Mouse (Mus musculus) heart, postnatal 0 days (tissue): Measurements from ENCODE around the gene Tctn3. TPM values are rescaled to one million over a fixed set of nuclear protein-coding genes. Genes with fewer than 3 reads are reported as not detected.

Experiments used
- ATAC-seq: fragments of 200-750 bp; cut with Nextera tagmentation; 2 replicates; pipeline ENCODE4 v1.8.0; 2017; ENCODE audit warnings: low read depth, moderate number of reproducible peaks, moderate library complexity; ENCODE audit not compliant: insufficient read depth
- DNase-seq: peaks from one replicate; pipeline ENCODE4 v3.0.0-alpha.2; 2016; ENCODE audit warnings: low spot score
- H3K27ac ChIP-seq: fragments of 300-500 bp; sonication (generic); 2 replicates; pipeline ENCODE4 v1.5.1; 2014; ENCODE audit warnings: low read depth, mild to moderate bottlenecking
- H3K27me3 ChIP-seq: fragments of 300-500 bp; sonication (generic); 2 replicates; pipeline ENCODE4 v1.6.1; 2014; ENCODE audit warnings: low read length, mixed read lengths; ENCODE audit not compliant: control insufficient read depth, insufficient read depth
- H3K36me3 ChIP-seq: fragments of 300-500 bp; sonication (generic); replicated peaks from 2 replicates; pipeline ENCODE4 v1.6.1; 2014; ENCODE audit warnings: low read length, mixed read lengths; ENCODE audit not compliant: control insufficient read depth, insufficient read depth
- H3K4me1 ChIP-seq: fragments of 300-500 bp; sonication (generic); 2 replicates; pipeline ENCODE4 v1.6.1; 2014; ENCODE audit warnings: antibody characterized with exemption; ENCODE audit not compliant: control insufficient read depth, insufficient read depth
- H3K4me2 ChIP-seq: fragments of 300-500 bp; sonication (generic); 2 replicates; pipeline ENCODE4 v1.6.1; 2014; ENCODE audit warnings: low read depth, mild to moderate bottlenecking, low read length, moderate library complexity
- H3K4me3 ChIP-seq: fragments of 300-500 bp; sonication (generic); 2 replicates; pipeline ENCODE4 v1.5.1; 2014; ENCODE audit warnings: low read depth, low read length
- H3K9ac ChIP-seq: fragments of 300-500 bp; sonication (generic); replicated peaks from 2 replicates; pipeline ENCODE4 v1.6.1; 2014; ENCODE audit warnings: low read depth, low read length, mixed read lengths
- H3K9me3 ChIP-seq: fragments of 300-500 bp; sonication (generic); replicated peaks from 2 replicates; pipeline ENCODE4 v1.6.1; 2016; ENCODE audit warnings: low read length; ENCODE audit not compliant: control insufficient read depth
- CTCF ChIP-seq: IDR thresholded peaks from 2 replicates; pipeline ENCODE4 v1.5.1; 2016; ENCODE audit warnings: antibody characterized with exemption, control low read depth, low read depth
- EP300 ChIP-seq: IDR thresholded peaks from 2 replicates; pipeline ENCODE4 v1.6.1; 2016; ENCODE audit warnings: antibody characterized with exemption, low read depth
- WGBS: fragments of 180-500 bp; shearing (Covaris S2); extraction: QIAGEN DNeasy Blood & Tissue Kit; methylation state at CpG from one replicate; pipeline ENCODE4 v1.1.7; 2014; 5-methylcytosine and 5-hydroxymethylcytosine counted together
- polyA plus RNA-seq: library from polyadenylated mRNA; unstranded; fragments of >200 nt; fragmentation: Nextera tagmentation; extraction: Ambion mirVana; gene quantifications from 2 replicates; pipeline ENCODE4 v1.2.1, GENCODE M21; 2015
- total RNA-seq: library from RNA; depleted of rRNA; stranded (reverse); fragments of >200 nt; gene quantifications from 2 replicates; pipeline ENCODE4 v1.2.3, GENCODE M21; 2014; ENCODE audit warnings: low replicate concordance

The Tctn3 gene
- total and polyA plus RNA-seq, 2 experiments from 2014 or later, result 6.7 to 10.7 TPM

DNA sequence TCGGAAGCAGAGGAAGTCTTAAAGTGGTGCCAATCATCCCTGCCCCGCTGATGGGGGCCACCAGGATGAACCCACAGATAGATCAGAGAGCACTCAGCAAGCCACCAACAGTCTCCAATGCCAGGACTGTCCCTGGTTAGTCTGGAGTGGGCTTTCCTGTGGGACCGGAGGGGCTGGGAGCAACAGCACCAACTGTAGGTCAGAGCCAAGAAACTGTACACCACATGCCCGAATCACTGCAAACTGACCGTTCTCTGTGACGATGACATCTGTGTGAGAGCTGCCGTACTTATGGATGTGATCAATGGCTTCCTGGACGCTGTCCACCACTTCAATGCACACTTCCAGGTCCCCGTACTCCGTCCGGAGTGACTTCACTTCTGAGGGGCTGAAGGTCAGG lies 57.7 kb downstream of the Tctn3 start:
- Histone ChIP-seq H3K4me1 (no peaks in the 10 kb centered on the region), H3K9me3 (no peaks in the 10 kb centered on the region), H3K27ac (no peak overlapping the region), H3K9ac (no peak overlapping the region), H3K4me3 (no peak overlapping the region), H3K27me3 (no peaks in the 10 kb centered on the region), H3K36me3 (peaks cover 55% of the 10 kb centered on the region), H3K4me2 (no peak overlapping the region)
- DNase-seq, result no peak
- TF ChIP-seq CTCF, result no peak
- no peak for TF ChIP-seq EP300
- WGBS, result 87% methylated on average over 11 of the region's 11 CpGs
- no peak for ATAC-seq

GRCm38 (mm10) chr19:40553849-40554248 lies 58.2 kb downstream of the Tctn3 start:
- 63% methylated on average over 6 of the region's 6 CpGs for WGBS
- Histone ChIP-seq H3K4me1 (no peaks in the 10 kb centered on the region), H3K27me3 (no peaks in the 10 kb centered on the region), H3K27ac (no peak overlapping the region), H3K4me2 (no peak overlapping the region), H3K9me3 (no peaks in the 10 kb centered on the region), H3K36me3 (peaks cover 55% of the 10 kb centered on the region), H3K4me3 (no peak overlapping the region), H3K9ac (no peak overlapping the region)
- ATAC-seq, result peak; percentile 29; the same call in 1 of the 2 replicates
- no peak for TF ChIP-seq EP300
- no peak for TF ChIP-seq CTCF
- DNase-seq, result no peak

DNA sequence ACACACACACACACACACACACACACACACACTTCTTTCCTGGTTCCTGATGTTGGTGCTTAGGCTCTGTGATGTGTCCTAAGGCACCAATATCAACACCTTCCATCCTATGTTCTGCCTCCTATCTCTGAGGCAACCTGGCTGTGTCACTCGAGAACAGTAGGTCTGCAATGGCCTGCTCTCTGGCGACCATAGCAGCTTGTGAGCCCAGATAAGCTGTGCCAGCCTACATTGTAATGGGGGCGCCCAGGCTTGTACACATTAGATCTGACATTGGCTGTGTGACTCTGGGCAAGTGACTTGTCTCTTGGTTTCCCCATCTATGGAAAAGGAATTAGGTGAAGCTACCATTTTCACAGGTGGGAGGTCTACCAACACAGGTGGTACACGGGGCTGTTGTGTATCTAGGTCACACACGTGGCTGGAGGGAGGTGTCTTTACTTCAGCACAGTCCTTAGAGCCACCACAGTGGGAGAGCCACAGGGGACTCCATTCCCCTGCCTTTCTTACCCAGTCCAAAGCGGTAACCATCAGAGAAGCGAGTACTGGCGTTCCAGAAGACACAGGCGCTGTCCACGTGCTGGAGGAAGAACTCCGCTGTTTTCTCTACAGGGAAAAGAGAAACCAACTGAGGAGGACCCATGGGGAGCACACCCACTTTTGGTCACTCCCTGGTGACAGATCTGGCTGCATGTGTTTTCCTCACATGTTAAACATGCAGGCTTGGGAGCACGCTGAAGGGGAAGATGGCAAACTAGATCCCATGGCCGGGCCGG lies 58.8 kb downstream of the Tctn3 start:
- H3K9me3 ChIP-seq, result no peaks in the 10 kb centered on the region
- H3K27ac ChIP-seq, result no peak overlapping the region
- H3K4me3 ChIP-seq, result no peak overlapping the region
- no peak for ATAC-seq
- H3K4me1 ChIP-seq, result no peaks in the 10 kb centered on the region
- TF ChIP-seq EP300, result no peak
- TF ChIP-seq CTCF, result no peak
- H3K9ac ChIP-seq, result no peak overlapping the region
- H3K4me2 ChIP-seq, result no peak overlapping the region
- no peaks in the 10 kb centered on the region for H3K27me3 ChIP-seq
- WGBS, result 82% methylated on average over 14 of the region's 14 CpGs
- peaks cover 55% of the 10 kb centered on the region for H3K36me3 ChIP-seq
- DNase-seq, result no peak

- no peak overlapping the region for H3K4me3 ChIP-seq
- no peaks in the 10 kb centered on the region for H3K9me3 ChIP-seq
- peaks cover 34% of the 10 kb centered on the region for H3K36me3 ChIP-seq
- H3K4me2 ChIP-seq, result 0 out of 2 replicates have a peak overlapping the region, but pooled peaks have one; percentile 8
- H3K27me3 ChIP-seq, result no peaks in the 10 kb centered on the region
- peak overlapping the region; percentile 93 for H3K27ac ChIP-seq
- ATAC-seq, result peak; percentile 78
- peak; percentile 63 for DNase-seq
- TF ChIP-seq EP300, result no peak
- TF ChIP-seq CTCF, result no peak
- H3K9ac ChIP-seq, result no peak overlapping the region
- no peaks in the 10 kb centered on the region for H3K4me1 ChIP-seq
- WGBS, result 45% methylated on average over 6 of the region's 6 CpGs
Measured at GRCm38 (mm10) chr19:40549516-40550135, 62.4 kb downstream of the Tctn3 start.

DNA sequence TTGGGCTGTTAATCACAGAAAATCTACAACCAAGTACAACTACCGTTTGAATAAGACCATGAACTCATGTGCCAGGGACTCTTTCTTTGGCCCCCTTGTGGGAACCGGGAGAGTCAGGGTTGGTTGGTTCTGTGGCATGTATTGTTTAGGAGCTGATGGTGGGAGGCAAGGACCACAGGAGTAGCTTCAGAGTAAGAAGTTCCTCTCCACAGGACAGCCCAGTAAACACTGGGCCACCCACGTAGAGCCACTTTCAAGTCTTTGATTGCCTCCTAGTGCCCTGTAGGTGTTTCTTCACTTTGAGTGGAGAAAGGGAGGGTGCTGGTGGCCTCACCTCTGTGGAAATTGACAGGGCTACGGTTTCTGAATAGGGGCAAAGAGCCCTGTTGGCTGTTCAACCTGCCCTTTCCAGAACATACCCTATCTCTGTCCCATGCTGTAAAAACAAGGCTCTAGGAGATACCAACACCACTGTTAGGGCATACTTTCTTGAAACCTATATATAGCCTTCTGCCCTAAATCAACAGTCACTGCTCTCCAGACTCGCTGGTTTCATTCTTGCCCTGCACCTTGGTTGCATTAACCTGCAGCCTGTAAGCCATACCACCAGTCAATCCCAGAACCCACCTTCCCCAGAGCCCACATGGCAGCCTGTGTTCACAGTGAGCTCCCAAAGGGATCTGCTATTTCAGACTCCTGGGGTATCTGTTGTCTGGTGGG lies 63.1 kb downstream of the Tctn3 start:
- no peaks in the 10 kb centered on the region for H3K9me3 ChIP-seq
- ATAC-seq, result peak; percentile 60
- peak; percentile 50; the same call in 1 of the 2 replicates for TF ChIP-seq EP300
- no peak; the same call in 1 of the 2 replicates for TF ChIP-seq CTCF
- H3K4me2 ChIP-seq, result 0 out of 2 replicates have a peak overlapping the region, but pooled peaks have one; percentile 8
- H3K36me3 ChIP-seq, result peaks cover 27% of the 10 kb centered on the region
- peak; percentile 50 for DNase-seq
- no peaks in the 10 kb centered on the region for H3K27me3 ChIP-seq
- WGBS, result 34% methylated on average over 5 of the region's 5 CpGs
- H3K4me1 ChIP-seq, result no peaks in the 10 kb centered on the region
- H3K4me3 ChIP-seq, result no peak overlapping the region
- H3K9ac ChIP-seq, result no peak overlapping the region
- peak overlapping the region; percentile 93 for H3K27ac ChIP-seq
